Mouse (Mus musculus) forebrain, embryonic 16.5 days (tissue): ENCODE results near the gene Gmps. TPM values are rescaled to one million over a fixed set of nuclear protein-coding genes. Genes with fewer than 3 reads are reported as not detected.
A peak's percentile ranks its signal among the peaks of the same experiment; 100 is the strongest.

Source experiments
- ATAC-seq: fragments of 200-750 bp; cut with Nextera tagmentation; 2 replicates; pipeline ENCODE4 v1.8.0; 2017; ENCODE audit warnings: mild to moderate bottlenecking, moderate library complexity
- H3K27ac ChIP-seq: fragments of 300-500 bp; sonication (generic); 2 replicates; pipeline ENCODE4 v1.5.1; 2014; ENCODE audit warnings: low read length, control low read depth
- H3K27me3 ChIP-seq: fragments of 300-500 bp; sonication (generic); replicated peaks from 2 replicates; pipeline ENCODE4 v1.6.1; 2014; ENCODE audit warnings: low read length; ENCODE audit not compliant: control insufficient read depth, insufficient read depth
- H3K36me3 ChIP-seq: fragments of 300-500 bp; sonication (generic); 2 replicates; pipeline ENCODE4 v1.6.1; 2014; ENCODE audit not compliant: control insufficient read depth, insufficient read depth
- H3K4me1 ChIP-seq: fragments of 300-500 bp; sonication (generic); replicated peaks from 2 replicates; pipeline ENCODE4 v1.6.1; 2014; ENCODE audit warnings: low read length; ENCODE audit not compliant: control insufficient read depth, insufficient read depth
- H3K4me2 ChIP-seq: fragments of 300-500 bp; sonication (generic); 2 replicates; pipeline ENCODE4 v1.6.1; 2014; ENCODE audit warnings: mild to moderate bottlenecking, low read length, control low read depth
- H3K4me3 ChIP-seq: fragments of 300-500 bp; sonication (generic); replicated peaks from 2 replicates; pipeline ENCODE4 v1.5.1; 2014; ENCODE audit warnings: mild to moderate bottlenecking, low read length, control low read depth
- H3K9ac ChIP-seq: fragments of 300-500 bp; sonication (generic); replicated peaks from 2 replicates; pipeline ENCODE4 v1.6.1; 2014; ENCODE audit warnings: low read depth, low read length, control low read depth
- H3K9me3 ChIP-seq: fragments of 300-500 bp; sonication (generic); 2 replicates; pipeline ENCODE4 v1.6.1; 2016; ENCODE audit warnings: low read length; ENCODE audit not compliant: control insufficient read depth
- WGBS: fragments of 180-500 bp; shearing (Covaris S2); extraction: QIAGEN DNeasy Blood & Tissue Kit; methylation state at CpG from one replicate; pipeline ENCODE4 v1.1.7; 2014; 5-methylcytosine and 5-hydroxymethylcytosine counted together
- polyA plus RNA-seq: library from polyadenylated mRNA; unstranded; fragments of >200 nt; fragmentation: Nextera tagmentation; extraction: Ambion mirVana; gene quantifications from 2 replicates; pipeline ENCODE4 v1.2.1, GENCODE M21; 2015

The Gmps gene
- polyA plus RNA-seq, result 51.1 and 51.2 TPM in 2 replicates

DNA sequence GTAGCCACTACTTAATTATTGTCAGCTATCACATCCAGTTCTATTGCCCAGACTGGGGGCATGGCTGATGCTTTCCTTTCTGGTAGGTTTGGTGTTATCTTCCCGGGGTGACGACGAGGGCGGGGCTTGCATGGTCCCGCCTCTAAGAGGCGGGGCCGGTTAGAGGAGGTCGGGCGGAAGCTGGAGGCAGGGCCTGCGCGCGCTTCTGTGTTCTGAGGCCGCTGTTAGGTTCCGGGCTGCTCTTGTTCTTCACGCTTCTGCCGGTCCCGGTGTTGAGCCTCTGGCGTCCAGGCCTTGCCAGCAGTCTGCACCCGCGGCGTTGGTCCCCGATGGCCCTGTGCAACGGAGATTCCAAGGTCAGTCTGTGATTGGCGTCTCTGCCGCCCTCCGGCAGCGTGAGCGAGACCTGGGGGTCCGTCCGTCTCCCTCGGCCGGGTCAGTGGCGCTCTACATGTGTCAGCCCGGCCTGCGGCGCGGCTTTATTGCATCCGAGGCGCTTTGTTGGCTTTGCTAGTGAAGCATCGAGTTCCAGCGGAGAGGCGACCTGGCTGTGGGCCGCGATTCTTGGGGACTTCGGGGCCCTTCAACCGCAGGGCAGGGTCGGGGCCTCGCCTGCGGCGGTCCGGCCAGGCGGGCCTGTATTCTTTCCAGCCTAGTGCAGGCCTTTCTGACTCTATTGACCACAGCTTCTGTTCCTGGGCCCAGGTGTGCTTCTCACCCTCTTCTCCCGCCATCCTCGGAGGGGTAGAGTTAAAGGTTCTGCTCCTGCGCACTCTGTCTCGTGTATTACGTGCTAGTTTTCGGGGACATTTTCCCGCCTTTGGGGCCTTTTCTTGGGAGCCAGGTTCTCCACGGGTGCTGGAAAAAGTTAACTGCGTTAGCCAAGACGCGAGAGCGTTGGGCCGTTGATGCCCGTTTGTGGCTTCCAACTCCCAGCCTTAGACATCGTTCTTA, at the start of gene Gmps:
Gmps (plus strand) TSS at position 152 of the 954 bp plus-strand sequence.
- H3K27ac ChIP-seq, result peak within 1 kb of the TSS; percentile 59
- peak within 1 kb of the TSS; percentile 86 for H3K4me2 ChIP-seq
- H3K36me3 ChIP-seq, result peaks cover 6% of the 10 kb centered on the region; the same call in 1 of the 2 replicates
- peak within 1 kb of the TSS; percentile 73 for H3K4me3 ChIP-seq
- peaks cover 10% of the 10 kb centered on the region for H3K4me1 ChIP-seq
- peak within 1 kb of the TSS; percentile 83 for H3K9ac ChIP-seq
- H3K27me3 ChIP-seq, result no peaks in the 10 kb centered on the region
- peak; percentile 99 for ATAC-seq
- WGBS, result under 1% methylated on average over 67 of the region's 67 CpGs
- H3K9me3 ChIP-seq, result no peaks in the 10 kb centered on the region

DNA sequence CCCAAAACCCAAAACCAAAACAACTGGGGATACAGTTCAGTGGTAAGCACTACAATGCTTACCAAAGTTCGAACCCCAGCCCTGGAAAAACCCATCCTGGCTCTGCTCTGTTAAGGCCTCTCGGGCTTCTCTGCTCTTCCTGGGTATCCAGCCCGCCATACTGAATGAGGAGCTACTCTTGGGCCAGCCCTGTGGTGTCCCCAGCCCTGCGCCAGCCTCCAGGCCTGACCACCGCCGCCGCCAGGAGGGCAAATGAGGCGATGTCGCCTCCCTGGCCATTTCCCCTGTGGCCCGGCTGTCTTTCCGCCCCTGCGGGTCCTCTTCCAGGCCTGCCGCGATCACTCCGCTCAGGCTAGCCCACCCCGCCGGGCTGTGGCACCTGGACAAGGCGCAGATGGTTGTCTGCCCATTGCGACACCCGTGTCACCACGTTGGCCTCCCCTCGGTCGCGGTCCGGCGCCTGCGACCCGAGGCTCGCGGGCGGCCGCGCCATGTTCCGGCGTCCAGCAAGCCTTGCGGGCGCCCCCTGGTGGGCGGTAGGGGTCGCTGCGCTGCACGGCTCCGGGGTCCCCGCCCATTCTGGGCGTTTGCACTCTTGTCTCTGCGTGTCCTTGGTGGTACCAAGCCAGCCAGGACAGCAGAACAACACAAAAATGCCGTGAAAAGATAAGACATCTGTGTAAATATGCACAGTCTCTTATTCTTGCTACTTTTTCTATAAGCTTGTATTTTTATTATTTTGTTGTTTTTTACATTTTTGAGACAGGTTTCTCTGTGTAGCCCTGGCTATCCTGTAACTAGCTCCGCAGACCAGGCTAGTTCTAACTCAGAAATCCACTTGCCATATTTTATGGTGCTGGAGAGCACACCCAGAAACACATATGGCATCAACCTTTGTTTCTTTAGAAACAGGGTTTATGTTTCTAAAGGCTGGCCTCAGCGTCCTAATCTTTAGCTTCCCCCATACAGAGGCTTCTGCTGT, 46.7 kb upstream of the Gmps start, which contains the start of gene E130311K13Rik:
E130311K13Rik (minus strand) TSS at position 595 of the 982 bp plus-strand sequence.
- H3K36me3 ChIP-seq, result 0 out of 2 replicates have a peak, but pooled peaks cover 2% of the 10 kb centered on the region
- H3K27me3 ChIP-seq, result no peaks in the 10 kb centered on the region
- ATAC-seq, result peak; percentile 97
- peak within 1 kb of the TSS; percentile 97 for H3K9ac ChIP-seq
- H3K4me2 ChIP-seq, result peak within 1 kb of the TSS; percentile 53
- no peaks in the 10 kb centered on the region for H3K9me3 ChIP-seq
- H3K4me3 ChIP-seq, result peak within 1 kb of the TSS; percentile 85
- no peaks in the 10 kb centered on the region for H3K4me1 ChIP-seq
- 4% methylated on average over 48 of the region's 48 CpGs for WGBS
- no peak within 1 kb of the TSS for H3K27ac ChIP-seq

DNA sequence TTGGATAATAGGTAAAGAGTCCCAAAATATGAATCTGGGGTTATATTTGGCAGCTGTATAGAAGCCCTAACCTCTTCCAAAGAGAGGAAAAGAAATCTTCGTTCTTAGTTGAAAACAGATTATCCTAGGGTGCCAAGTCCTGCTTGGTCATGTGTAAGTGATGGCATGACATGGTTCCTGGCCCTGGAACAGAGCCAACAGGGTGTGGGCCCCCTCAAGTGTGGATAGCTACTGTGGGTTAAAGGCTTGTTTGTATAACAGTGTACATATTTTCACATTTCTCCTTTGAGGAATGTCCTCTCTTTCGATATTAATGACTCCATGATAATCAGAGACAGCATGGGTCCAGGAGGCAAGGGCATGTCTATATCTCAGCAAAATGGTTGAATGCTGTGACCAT, 37.0 kb upstream of the Gmps start:
- Histone ChIP-seq H3K4me1 (no peaks in the 10 kb centered on the region), H3K4me3 (no peak overlapping the region), H3K9ac (no peak overlapping the region), H3K27ac (no peak overlapping the region), H3K9me3 (no peaks in the 10 kb centered on the region), H3K4me2 (no peak overlapping the region), H3K36me3 (no peaks in the 10 kb centered on the region), H3K27me3 (no peaks in the 10 kb centered on the region)
- WGBS, result 84% methylated on average over 2 of the region's 2 CpGs
- no peak for ATAC-seq

DNA sequence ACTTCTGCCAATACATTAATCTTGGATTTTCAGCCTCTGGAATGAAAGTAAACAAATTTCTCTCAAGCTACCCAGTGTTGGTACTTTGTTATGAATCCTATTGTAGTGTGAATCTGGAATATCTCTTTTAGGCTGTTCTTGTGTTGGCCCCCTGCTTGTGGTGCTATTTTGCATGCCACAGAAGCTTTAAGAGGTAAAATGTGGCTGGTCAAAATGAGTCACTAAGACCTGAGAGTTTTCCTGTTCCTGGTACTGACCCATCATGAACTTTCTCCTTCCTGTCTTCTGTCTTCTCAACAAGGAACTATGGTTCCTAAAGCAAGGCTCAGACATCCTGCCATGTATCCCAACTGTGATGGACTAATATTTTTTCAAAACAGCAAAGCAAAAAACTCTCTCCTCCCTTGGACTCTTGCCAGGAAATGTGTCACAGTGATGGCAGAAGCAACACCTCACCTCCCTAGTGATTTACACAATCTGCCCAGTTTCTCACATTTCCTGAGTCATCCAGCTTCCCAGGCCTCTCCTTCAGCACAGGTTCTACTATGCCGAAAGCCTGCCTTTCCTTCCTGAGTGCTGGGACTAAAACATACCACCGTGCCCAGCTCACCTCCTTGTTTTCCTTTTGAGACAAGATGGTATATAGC, 34.6 kb upstream of the Gmps start:
- no peaks in the 10 kb centered on the region for H3K27me3 ChIP-seq
- H3K4me3 ChIP-seq, result no peak overlapping the region
- ATAC-seq, result 0 out of 2 replicates have a peak, but pooled peaks have one; percentile 47
- H3K9ac ChIP-seq, result no peak overlapping the region
- no peaks in the 10 kb centered on the region for H3K36me3 ChIP-seq
- H3K4me2 ChIP-seq, result no peak overlapping the region
- H3K27ac ChIP-seq, result no peak overlapping the region
- no peaks in the 10 kb centered on the region for H3K9me3 ChIP-seq
- 77% methylated on average over 2 of the region's 2 CpGs for WGBS
- no peaks in the 10 kb centered on the region for H3K4me1 ChIP-seq

DNA sequence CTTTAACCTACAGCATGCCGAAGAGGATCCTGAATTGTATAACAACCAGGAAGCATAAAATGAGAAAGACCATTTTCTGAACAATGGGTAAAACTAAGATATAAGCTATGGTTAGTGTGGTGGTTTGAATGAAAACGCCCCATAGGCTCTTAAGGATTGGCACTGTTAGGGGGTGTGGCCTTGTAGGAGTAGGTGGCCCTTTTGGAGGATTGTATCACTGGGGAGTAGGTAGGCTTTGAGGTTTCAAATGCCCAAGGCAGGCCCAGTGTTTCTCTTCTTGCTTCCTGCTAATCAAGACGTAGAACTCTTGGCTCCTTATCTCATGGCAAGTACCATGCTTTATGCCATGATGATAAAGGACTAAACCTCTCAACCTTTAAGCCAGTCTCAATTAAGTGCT, 26.1 kb upstream of the Gmps start:
- 73% methylated on average over 3 of the region's 3 CpGs for WGBS
- Histone ChIP-seq H3K27ac (no peak overlapping the region), H3K36me3 (peaks cover 2% of the 10 kb centered on the region; the same call in 1 of the 2 replicates), H3K4me3 (no peak overlapping the region), H3K9me3 (no peaks in the 10 kb centered on the region), H3K9ac (no peak overlapping the region), H3K27me3 (no peaks in the 10 kb centered on the region), H3K4me1 (no peaks in the 10 kb centered on the region), H3K4me2 (no peak overlapping the region)
- ATAC-seq, result no peak

DNA sequence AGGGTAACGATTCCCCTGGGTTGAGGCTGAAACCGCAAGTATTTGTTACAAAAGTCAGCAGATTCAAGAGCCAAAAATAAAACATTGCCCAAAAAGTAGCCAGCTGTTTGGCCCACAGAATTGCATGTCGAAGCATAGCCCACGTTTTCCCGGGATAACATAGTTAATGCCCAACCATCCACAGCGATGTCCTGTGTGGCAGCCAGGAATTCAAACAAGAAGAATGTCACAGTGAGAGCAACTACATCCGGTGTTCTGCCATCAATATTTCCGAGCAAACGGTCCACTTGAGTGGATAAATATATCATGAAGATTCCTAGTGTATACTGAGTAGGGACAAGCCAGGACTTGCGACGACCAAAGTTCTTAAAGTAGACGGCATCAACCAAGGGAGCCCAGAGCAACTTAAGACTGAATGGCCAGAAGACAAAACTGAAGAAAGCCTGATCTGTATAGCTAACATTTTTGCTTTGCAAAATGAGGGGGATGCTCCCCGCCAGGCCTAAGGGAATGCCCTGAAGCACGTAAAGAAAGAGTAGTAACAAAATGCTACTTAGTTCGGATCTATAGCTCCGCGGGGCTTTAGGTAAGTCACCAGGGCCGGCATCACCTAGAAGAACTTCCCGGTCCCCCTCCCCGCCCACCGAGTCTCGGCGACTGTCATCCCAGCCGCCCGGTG, 12.3 kb upstream of the Gmps start:
- H3K9me3 ChIP-seq, result no peaks in the 10 kb centered on the region
- H3K4me3 ChIP-seq, result peak overlapping the region; percentile 70
- 7% methylated on average over 25 of the region's 25 CpGs for WGBS
- no peaks in the 10 kb centered on the region for H3K36me3 ChIP-seq
- H3K4me1 ChIP-seq, result peaks cover 19% of the 10 kb centered on the region
- no peak overlapping the region for H3K27ac ChIP-seq
- H3K9ac ChIP-seq, result peak overlapping the region; percentile 78
- H3K4me2 ChIP-seq, result peak overlapping the region; percentile 74
- H3K27me3 ChIP-seq, result peaks cover 9% of the 10 kb centered on the region
- ATAC-seq, result no peak; the same call in 1 of the 2 replicates

DNA sequence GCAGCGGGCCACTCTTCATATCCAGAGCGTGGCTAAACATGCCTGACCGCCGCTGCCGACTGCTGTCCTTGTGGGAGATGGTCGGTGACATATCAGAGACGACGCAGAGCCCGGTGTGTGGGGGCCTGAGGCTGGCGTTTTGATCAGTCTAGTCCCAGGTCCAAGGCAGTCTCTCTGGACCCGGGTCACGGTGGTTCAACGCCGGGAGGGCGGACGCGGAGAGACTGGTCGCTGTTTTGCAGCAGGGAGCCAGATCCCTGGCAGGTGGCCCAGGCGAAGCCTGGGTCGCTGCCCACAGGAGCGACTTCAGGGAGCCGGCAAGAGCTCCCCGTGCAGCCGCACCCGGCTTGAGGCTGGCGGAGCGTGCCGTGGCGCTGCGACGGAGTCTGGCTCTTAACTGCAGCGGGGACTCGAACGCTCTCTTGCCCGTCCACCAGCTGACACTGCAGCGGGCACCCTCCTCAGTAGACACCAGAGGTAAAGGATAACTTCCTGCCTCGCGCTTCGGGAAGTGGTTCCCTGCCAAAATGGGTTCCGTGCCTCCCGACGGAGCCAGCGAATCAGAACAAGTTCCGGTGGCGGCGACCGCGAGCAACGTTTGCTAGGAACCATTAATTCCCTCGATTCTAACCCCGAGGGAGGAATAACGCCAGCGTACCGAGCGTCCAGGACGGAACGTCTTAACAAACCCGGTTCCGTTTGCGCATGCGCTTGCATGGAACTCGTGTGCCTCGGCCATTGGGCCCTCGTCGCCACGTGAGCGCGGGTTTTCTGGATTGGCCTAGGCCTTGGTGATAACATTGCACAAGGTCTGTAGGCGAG, 11.6 kb upstream of the Gmps start, which contains the start of gene Slc33a1:
Slc33a1 (minus strand) TSS at position 669 of the 822 bp plus-strand sequence.
- Histone ChIP-seq H3K4me3 (peak within 1 kb of the TSS; percentile 70), H3K4me2 (peak within 1 kb of the TSS; percentile 74), H3K36me3 (no peaks in the 10 kb centered on the region), H3K27me3 (peaks cover 9% of the 10 kb centered on the region), H3K9ac (peak within 1 kb of the TSS; percentile 78), H3K9me3 (no peaks in the 10 kb centered on the region), H3K27ac (peak within 1 kb of the TSS; percentile 79), H3K4me1 (peaks cover 19% of the 10 kb centered on the region)
- peak; percentile 98 for ATAC-seq
- under 1% methylated on average over 69 of the region's 69 CpGs for WGBS

DNA sequence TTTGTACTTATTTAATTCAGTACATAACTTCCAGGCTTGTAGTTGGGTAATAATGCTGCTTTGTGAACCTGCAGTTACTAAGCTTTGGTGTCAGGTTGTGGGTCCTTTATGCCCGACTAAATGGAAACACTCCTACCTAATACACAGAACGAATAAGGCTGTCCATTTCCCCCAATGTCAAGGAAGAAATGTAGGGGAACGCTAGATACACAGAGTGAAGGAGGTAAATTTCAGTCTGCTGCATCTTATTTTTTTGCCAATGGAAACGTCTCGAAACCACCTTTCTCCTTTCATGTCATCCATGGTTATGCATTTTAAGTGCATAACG, 11.0 kb upstream of the Gmps start:
- 75% methylated on average over 6 of the region's 6 CpGs for WGBS
- Histone ChIP-seq H3K9me3 (no peaks in the 10 kb centered on the region), H3K4me2 (peak overlapping the region; percentile 74), H3K9ac (no peak overlapping the region), H3K27me3 (peaks cover 9% of the 10 kb centered on the region), H3K4me1 (peaks cover 19% of the 10 kb centered on the region), H3K4me3 (peak overlapping the region; percentile 70), H3K27ac (peak overlapping the region; percentile 20), H3K36me3 (no peaks in the 10 kb centered on the region)
- no peak for ATAC-seq
